Mouse (Mus musculus): ENCODE data around the gene Mslnl. TPM values are rescaled to one million over a fixed set of nuclear protein-coding genes. Genes with fewer than 3 reads are reported as not detected.

Gene Mslnl
- polyA plus RNA-seq, 1 experiment from 2014 or later, result not detected

Small RNA genes lying within 50 kb of the gene (microRNA-seq; reads per million reads assigned to microRNA genes)
- gene Gm25083 (not detected), gene Mir6966 (not detected)

Other genes starting within 250 kb of the Mslnl start
- gene Sstr5, start 238.8 kb upstream of the Mslnl start, polyA plus RNA-seq (2015; fragmentation: Nextera tagmentation; extraction: Ambion mirVana), result 0.06 and 0.20 TPM in 2 replicates
- gene Sox8, start 165.4 kb upstream of the Mslnl start, polyA plus RNA-seq (2015; fragmentation: Nextera tagmentation; extraction: Ambion mirVana), result 0.73 and 1.5 TPM in 2 replicates
- 33.0 and 34.7 TPM in 2 replicates for gene Lmf1, start 157.0 kb upstream of the Mslnl start, polyA plus RNA-seq (2015; fragmentation: Nextera tagmentation; extraction: Ambion mirVana)
- 1.0 and 2.0 TPM in 2 replicates for gene Gng13, start 18.9 kb upstream of the Mslnl start, polyA plus RNA-seq (2015; fragmentation: Nextera tagmentation; extraction: Ambion mirVana)
- gene Chtf18, start 8.6 kb upstream of the Mslnl start, polyA plus RNA-seq (2015; fragmentation: Nextera tagmentation; extraction: Ambion mirVana), result 11.8 and 17.7 TPM in 2 replicates
- gene Rpusd1, start 8.4 kb upstream of the Mslnl start, polyA plus RNA-seq (2015; fragmentation: Nextera tagmentation; extraction: Ambion mirVana), result 10.7 and 15.3 TPM in 2 replicates
- gene Msln, start 18.3 kb downstream of the Mslnl start, polyA plus RNA-seq (2015; fragmentation: Nextera tagmentation; extraction: Ambion mirVana), result 38.7 and 42.7 TPM in 2 replicates
- gene Narfl, start 37.7 kb downstream of the Mslnl start, polyA plus RNA-seq (2015; fragmentation: Nextera tagmentation; extraction: Ambion mirVana), result 31.5 and 32.4 TPM in 2 replicates
- gene Haghl, start 49.6 kb downstream of the Mslnl start, polyA plus RNA-seq (2015; fragmentation: Nextera tagmentation; extraction: Ambion mirVana), result 44.7 and 57.1 TPM in 2 replicates
- 0.13 and 0.23 TPM in 2 replicates for gene Ccdc78, start 50.5 kb downstream of the Mslnl start, polyA plus RNA-seq (2015; fragmentation: Nextera tagmentation; extraction: Ambion mirVana)
- 56.8 and 70.2 TPM in 2 replicates for gene Fam173a, start 56.9 kb downstream of the Mslnl start, polyA plus RNA-seq (2015; fragmentation: Nextera tagmentation; extraction: Ambion mirVana)
- gene AC134908.4, start 59.6 kb downstream of the Mslnl start, polyA plus RNA-seq (2015; fragmentation: Nextera tagmentation; extraction: Ambion mirVana), result 0.50 TPM in 1 of 2 replicates, not detected in the other
- gene Metrn, start 61.1 kb downstream of the Mslnl start, polyA plus RNA-seq (2015; fragmentation: Nextera tagmentation; extraction: Ambion mirVana), result 21.2 and 29.2 TPM in 2 replicates
- gene Fbxl16, start 73.0 kb downstream of the Mslnl start, polyA plus RNA-seq (2015; fragmentation: Nextera tagmentation; extraction: Ambion mirVana), result 0.78 and 1.2 TPM in 2 replicates
- gene Wdr24, start 87.6 kb downstream of the Mslnl start, polyA plus RNA-seq (2015; fragmentation: Nextera tagmentation; extraction: Ambion mirVana), result 12.7 and 19.8 TPM in 2 replicates
- 30.9 and 36.6 TPM in 2 replicates for gene Jmjd8, start 92.8 kb downstream of the Mslnl start, polyA plus RNA-seq (2015; fragmentation: Nextera tagmentation; extraction: Ambion mirVana)
- 251 and 301 TPM in 2 replicates for gene Stub1, start 97.4 kb downstream of the Mslnl start, polyA plus RNA-seq (2015; fragmentation: Nextera tagmentation; extraction: Ambion mirVana)
- 1.4 and 1.7 TPM in 2 replicates for gene Rhbdl1, start 101.3 kb downstream of the Mslnl start, polyA plus RNA-seq (2015; fragmentation: Nextera tagmentation; extraction: Ambion mirVana)
- 1.7 and 3.0 TPM in 2 replicates for gene Gm20683, start 105.7 kb downstream of the Mslnl start, polyA plus RNA-seq (2015; fragmentation: Nextera tagmentation; extraction: Ambion mirVana)
- gene Rhot2, start 108.8 kb downstream of the Mslnl start, polyA plus RNA-seq (2015; fragmentation: Nextera tagmentation; extraction: Ambion mirVana), result 24.2 and 26.1 TPM in 2 replicates
- 12.1 and 18.5 TPM in 2 replicates for gene Wdr90, start 125.5 kb downstream of the Mslnl start, polyA plus RNA-seq (2015; fragmentation: Nextera tagmentation; extraction: Ambion mirVana)
- gene Mcrip2, start 132.7 kb downstream of the Mslnl start, polyA plus RNA-seq (2015; fragmentation: Nextera tagmentation; extraction: Ambion mirVana), result 176 and 203 TPM in 2 replicates
- 29.3 and 35.1 TPM in 2 replicates for gene Mettl26, start 139.0 kb downstream of the Mslnl start, polyA plus RNA-seq (2015; fragmentation: Nextera tagmentation; extraction: Ambion mirVana)
- gene Wfikkn1, start 144.8 kb downstream of the Mslnl start, polyA plus RNA-seq (2015; fragmentation: Nextera tagmentation; extraction: Ambion mirVana), result 0.24 and 0.28 TPM in 2 replicates
- 12.1 and 18.0 TPM in 2 replicates for gene Rab40c, start 183.7 kb downstream of the Mslnl start, polyA plus RNA-seq (2015; fragmentation: Nextera tagmentation; extraction: Ambion mirVana)
- 52.9 and 63.0 TPM in 2 replicates for gene Pigq, start 208.9 kb downstream of the Mslnl start, polyA plus RNA-seq (2015; fragmentation: Nextera tagmentation; extraction: Ambion mirVana)
- 0.08 and 0.16 TPM in 2 replicates for gene Nhlrc4, start 208.9 kb downstream of the Mslnl start, polyA plus RNA-seq (2015; fragmentation: Nextera tagmentation; extraction: Ambion mirVana)
- 0.05 TPM in 1 of 2 replicates, not detected in the other for gene A930017K11Rik, start 216.5 kb downstream of the Mslnl start, polyA plus RNA-seq (2015; fragmentation: Nextera tagmentation; extraction: Ambion mirVana)
- 9.3 and 13.5 TPM in 2 replicates for gene Capn15, start 249.8 kb downstream of the Mslnl start, polyA plus RNA-seq (2015; fragmentation: Nextera tagmentation; extraction: Ambion mirVana)

Data from heart, embryonic 15.5 days (tissue).